Mouse (Mus musculus): ENCODE results near the gene Gtf3c5.

The Gtf3c5 gene

DNA sequence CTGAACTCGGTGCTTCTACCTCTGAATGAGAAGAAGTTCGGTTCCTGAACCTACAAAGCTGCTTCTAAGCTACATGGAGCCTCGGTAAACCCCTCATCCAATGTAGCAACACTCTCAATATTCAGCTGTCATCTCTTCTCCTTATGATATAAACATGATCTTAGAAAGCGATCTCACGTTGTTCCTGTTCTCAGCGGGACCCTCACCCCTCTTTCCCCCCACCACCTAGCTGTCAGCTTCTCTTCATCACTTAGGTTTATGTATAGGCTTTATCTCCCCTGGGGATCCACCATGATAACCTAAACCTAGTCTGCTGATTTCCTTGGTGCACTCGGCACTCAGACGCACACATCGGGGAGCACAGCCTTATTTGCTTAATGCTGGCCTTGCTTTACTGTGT, at the start of gene Gtf3c5:
Gtf3c5 (minus strand) TSS at position 101 of the 400 bp plus-strand sequence.
- DNase-seq = no peak

DNA sequence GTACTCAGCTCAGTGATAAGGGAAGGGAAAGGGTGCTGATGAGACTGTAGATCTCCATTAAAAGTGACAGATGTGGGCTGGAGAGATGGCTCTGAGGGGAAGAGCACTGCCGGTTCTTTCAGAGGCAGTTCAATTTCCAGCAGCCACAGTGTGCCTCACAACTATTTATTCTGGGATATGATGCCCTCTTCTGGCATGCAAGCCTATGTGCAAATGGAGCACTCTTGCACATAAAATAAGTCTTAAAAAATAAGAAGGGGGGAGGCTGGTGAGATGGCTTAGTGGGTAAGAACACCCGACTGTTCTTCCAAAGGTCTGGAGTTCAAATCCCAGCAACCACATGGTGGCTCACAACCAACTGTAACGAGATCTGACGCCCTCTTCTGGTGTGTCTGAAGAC, 49.6 kb upstream of the Gtf3c5 start:
- no peak for DNase-seq

DNA sequence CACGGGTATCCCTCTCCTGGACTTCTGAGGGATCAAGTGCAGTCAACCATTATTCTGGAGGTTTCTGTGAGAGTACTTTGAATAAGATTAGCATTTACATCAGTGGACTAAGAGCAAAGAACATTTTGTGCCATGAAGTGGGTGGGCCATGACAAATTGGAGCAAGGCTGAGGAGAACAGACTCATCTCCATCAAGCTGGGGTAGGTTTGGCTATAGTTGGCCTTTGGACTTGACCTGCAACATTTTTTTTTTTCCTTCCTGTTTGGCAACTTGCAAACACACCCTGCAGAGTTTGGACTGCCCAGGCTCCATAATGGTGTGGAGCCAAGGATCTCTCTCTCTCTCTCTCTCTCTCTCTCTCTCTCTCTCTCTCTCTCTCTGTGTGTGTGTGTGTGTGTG, 49.1 kb upstream of the Gtf3c5 start:
- no peak for DNase-seq

DNA sequence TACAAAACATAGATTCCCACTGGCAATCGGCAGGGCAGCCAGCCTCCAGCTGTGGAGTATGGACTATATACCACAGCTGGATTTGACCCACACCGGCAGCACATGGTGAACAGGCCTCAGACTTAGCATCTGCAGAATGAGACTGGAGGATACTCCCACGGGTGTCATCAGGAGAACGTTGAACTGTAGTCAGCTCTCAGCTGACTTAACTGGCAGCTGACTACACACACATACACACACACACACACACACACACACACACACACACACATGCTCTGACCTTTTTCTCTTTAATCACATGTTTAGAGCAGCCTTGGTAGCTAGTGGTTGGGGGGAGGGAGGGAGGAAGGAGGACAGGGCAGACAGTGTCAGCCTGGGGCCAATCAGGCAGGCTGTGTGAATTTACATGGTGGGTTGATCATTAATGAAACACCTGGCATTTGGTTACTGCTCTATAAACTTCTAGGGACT, 46.4 kb upstream of the Gtf3c5 start:
- DNase-seq = peak; percentile 57 to 74

DNA sequence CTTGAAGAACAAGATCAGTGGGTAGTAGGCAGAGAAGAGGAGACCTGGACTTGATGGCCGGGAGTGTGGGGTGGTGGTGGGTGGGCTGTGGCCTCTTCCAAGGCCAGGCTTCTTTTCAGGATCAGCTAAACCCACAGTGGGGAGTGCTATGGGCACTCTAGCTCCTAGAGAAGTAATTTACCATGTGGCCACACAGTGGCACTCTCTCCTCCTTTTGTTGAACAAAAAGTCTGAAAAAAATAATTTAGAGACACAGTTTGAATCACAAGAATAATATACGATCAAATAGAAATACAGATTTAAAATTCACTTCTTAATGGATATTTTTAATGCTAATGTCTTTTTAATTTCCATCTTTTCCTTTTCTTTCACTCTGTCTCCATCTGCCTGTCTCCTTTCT, 44.5 kb upstream of the Gtf3c5 start:
- peak in 1 of 2 experiments; percentile 39 for DNase-seq

DNA sequence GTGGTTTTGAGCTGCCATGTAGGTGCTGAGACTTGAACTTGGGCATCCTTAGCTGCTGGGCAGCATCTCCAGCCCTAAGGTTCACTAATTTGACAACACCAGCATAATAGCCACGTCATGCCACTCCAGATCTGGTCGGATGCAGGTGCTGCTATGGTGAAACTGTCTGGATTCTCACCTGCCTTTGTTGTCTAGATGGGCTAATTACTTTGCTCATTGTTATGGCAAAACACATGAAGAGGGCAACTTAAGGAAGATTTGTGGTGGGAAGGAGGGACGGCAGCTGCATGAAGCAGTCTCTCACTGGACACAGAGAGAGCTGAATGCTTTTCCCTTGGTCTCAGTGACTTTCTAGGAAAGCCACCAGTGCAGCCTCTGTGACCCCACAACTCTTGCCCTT, 42.5 kb upstream of the Gtf3c5 start:
- DNase-seq = no peak

DNA sequence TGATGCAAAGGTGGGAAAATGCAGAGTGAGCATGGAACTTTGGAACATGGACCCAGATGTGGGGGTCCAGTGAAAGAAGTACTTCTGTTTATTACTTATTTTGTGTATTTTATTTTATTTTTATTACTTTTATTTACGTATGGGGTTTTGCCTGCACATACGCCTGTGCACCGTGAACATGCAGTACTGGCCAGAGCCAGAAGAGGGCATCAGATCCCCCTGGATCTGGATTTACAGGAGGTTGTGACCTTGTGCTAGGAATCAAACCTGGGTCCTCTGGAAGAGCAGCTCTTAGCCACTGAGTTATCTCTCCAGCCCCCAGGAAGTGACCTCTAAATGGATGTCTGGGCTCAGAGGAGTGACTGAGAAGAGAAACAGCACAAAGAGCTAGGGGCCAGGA, 41.3 kb upstream of the Gtf3c5 start:
- DNase-seq = no peak

DNA sequence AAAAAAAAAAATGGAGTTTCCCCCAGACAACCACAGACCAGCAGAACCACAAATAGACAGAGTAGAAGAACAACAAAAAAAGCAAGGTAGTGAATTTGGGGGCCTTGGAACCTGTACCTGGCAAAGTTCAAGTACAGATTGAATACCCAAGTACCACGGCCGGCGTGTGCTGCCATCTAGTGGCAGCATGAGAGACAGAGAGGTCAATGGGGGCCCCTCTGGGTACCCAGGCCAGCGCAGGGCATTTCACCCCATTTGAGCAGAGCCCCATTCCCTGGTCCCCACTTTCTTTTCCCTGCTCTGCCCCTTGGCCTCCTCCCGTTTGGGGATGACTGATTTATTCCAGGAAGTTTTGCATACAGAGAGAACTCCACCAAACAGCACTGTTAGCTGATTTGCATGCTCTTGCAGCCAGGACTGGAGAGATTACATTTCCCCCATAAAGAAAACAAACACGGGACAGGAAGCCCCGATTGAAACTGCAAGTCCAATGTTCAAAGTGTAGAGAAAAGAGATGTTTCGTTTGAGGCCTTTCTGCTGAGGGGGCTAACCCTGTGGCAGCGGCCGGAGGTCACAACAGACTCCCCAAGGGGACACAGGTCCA, 39.1 kb upstream of the Gtf3c5 start:
- peak; percentile 69 to 70 for DNase-seq

DNA sequence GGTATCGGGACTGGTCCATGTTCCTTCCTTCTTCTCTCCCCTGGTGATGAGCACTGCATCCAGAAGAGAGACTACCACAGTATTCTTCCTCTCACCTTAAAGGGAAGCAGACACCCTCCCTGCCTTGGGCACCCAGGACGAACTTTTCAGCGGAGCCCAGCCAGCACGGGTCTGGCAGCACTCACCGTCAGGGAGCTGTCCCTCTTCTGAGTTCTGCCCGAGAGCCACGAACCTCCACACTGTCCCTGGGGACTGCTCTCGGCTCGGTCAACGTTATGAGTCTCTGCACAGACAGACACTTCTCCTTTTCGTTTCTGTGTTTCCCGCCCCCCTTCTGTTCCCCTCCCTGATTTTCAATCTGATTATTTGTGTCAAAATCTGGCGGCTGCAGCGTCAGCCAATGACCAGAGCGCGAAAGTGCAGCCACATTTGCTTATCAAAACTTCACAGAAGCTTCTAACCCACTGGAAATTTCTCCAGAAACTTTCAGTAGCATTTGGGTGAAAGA, 38.2 kb upstream of the Gtf3c5 start, which contains the start of gene Gfi1b:
Gfi1b (minus strand) TSS at position 319 of the 508 bp plus-strand sequence.
- peak in 1 of 2 experiments; percentile 30 for DNase-seq

DNA sequence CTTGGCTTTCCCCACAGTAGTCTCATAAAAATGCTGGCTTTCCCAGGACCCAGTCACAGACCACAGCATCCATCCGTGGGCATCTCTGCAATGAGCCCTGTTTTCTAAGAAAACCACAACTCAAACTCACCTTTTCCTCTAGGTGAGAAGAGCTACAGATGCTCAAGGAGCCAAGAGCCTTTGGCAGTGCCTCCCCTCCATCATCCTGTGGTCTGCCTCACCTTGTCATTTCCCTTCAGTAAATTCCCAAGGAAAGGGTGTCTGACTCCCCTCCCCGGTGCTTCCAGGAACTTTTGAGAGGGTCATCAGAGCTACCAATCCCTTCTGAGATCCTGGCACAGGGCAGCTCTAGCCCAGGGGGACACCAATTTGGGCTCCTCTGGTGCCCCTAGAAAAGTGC, 37.6 kb upstream of the Gtf3c5 start:
- no peak for DNase-seq

DNA sequence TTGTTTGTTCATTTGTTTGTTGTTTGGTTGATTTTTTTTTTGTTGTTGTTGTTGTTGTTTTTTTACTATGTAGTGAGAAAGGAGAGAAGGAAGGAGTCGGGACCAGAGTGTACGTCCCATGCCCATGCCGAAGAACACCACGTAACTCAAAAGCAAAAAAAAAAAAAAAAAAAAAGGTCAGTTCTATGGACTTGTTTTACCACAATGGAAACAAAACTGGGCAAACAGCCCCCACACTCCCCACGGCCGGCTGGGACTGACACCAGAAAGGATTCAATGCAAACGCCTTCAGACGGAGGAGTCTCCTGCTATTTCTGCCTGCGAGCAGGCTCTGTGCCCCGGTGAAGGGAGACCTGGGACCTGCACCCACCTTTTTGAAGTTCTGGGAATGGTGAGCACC, 37.0 kb upstream of the Gtf3c5 start:
- no peak for DNase-seq

DNA sequence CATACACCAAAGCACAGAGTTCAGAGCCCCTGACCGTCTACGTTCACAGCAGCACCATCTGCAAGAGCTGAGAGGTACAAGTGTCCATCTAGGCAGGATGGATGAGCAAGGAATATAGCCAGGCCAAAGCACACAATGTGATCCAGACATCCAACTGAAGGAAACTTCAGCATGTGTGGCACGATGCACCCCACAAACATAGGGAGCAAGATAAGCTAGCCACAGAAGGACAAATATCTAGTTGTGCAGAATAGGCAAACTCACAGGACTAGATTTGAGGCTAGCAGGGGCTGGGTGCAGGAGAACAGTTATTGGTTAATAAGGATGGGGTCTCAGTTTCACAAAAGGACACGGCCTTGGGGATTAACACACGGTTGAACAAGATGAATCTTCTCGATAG, 35.8 kb upstream of the Gtf3c5 start:
- no peak for DNase-seq

DNA sequence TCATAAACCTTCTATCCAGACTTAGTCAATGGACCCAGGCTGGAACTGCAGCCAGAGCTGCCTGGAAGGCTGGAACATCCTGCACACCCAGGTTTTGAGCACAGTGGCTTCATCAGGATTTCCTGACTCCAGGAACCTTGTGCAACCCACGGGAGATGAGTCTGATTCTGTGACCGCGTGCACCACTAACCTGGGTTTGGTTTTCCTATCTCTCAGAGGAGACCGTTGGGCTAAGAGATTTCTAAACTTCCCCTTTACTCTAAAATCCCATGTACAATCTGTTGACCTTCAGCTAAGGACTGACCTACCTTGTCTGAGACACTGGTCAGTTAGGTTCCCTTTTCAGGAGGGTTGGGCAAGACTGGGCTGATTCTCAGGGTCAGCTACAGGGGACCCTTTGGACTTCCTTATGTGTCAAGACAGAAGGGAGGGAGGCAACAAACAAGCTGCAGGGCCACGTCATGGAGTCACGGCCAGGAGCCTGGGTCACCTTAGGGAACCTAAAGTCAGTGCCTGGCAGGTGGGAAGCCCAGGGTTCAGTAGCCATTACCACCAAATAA, 35.3 kb upstream of the Gtf3c5 start:
- DNase-seq = no peak

DNA sequence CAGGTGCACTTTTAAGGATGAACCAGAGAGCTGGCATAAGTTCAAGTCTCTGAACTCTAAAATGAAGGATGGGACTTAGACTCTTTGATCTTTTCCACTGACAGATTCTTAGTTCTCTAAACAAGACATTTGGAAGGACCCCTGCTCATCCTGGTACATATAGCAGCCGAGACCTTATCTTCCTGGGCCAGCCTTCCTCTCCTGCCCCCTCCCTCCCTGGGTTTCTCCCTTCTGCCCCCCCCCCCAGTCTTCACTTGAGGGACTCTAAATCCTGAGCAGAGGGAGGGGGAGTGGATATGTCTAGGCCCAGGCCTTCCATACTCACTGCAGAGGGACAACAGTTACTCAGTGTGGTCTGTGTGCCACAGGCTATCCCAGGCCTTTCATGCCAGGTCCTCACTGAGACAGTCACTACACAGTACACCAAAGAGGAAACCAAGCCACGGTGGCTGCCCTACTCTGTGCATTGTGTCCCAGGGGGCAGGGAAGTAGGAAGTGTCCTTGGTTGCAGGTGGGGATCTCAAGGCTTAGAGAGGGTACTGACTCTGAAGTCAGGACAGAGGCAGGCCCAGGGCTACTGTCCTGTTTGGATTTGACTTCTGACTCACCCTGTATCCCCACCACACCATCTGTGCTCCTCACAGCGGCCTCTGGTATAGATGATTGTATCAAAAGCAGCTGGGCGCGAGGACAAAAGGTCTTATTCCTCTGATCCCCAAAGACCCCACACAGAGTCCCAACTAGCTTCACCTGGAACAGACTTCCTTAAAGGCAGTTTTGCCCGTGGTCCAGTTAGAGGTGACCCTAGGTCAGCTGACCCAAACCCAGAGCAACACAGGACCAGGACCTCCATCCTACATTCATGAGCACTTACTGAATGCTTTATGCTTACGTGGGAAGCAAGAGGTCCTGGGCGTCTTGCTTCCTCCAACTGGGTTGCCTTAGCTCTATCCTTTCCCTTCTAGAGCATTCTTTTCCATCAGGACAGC, 34.2 kb upstream of the Gtf3c5 start:
- DNase-seq = no peak

DNA sequence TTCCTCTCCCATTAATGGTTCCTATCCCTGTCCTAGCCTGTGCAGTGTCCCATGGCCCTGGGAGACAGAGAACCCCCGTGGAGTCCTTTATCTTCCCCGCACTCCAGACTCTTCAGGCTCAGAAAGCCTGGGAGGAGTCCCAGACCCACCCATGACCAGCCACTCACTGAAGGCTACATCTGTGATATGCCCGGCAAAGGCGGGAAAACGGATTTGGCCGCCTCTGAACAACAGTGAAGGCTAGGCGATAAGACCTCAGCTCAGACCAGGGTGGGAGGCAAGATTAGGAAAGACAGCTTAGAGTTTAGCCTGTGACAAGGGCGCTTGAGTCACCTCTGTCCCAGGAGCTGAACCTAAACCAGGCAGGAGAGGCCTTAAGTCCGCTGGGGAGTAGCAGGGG, 33.3 kb upstream of the Gtf3c5 start:
- no peak for DNase-seq

DNA sequence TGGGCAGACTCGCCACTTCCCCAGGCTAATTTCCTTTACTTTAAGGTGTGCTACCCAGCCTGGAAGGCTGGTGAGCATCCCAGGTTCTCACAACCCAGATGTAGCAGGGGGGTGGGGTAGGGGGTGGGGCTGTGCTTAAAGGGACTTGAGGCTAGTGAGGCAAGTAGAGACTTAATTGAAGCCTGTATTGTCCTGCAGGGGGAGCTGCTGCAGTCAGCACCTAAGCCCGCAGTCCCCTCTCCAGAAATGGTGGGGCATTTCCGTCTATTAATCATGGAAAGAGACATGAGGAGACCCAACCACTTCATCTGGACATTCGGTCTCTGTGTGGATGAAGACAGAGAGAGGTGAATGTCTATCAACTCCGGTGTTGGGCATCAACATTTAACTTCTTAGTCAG, 32.8 kb upstream of the Gtf3c5 start:
- peak in 1 of 2 experiments; percentile 43 for DNase-seq

DNA sequence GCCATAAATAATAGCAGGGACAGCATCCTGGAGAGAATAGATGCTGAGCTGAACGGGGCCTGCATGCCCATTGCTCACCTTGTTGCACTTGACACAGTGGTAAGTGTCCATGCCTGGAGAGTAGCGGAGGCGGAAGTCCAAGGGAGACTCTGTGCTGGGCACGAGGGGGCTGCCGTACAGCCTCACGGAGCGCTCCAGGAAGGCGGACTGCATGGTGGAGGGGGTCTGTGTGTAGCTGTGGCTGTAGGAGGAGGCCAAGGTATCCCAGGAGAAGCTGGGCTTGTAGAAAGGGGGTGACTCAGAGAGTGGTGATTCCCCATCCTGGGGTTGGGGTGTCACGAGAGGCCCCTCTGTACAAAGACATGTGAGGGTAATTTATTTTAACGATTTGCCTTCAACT, 30.0 kb upstream of the Gtf3c5 start:
- DNase-seq = no peak

DNA sequence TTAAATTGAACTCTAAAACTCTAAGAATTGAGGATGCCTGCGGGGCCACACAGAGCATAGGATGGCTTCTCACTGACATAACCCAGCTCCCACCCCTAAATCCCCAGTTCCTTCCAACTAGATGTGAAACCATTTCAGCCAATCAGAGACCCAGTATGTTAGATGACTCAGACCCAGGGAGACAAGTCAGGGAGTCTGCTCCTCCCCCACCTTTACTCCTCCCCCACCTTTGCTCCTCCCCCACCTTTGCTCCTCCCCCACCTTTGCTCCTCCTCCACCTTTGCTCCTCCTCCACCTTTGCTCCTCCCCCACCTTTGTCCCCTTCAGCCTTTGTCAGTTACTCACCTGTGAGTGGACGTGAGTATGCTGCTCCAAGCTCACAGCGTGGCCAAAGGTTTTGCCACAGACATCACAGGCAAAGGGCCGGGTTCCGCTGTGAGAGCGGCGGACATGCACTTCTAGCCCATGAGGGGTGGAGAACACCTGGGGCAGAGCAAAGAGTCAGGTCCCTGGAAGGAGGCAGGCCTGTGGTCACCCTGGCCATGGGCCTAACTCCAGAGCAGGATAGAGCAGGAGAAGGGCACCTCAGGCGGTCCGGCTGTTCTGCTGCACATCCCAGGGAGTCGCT, 29.0 kb upstream of the Gtf3c5 start:
- DNase-seq = no peak

DNA sequence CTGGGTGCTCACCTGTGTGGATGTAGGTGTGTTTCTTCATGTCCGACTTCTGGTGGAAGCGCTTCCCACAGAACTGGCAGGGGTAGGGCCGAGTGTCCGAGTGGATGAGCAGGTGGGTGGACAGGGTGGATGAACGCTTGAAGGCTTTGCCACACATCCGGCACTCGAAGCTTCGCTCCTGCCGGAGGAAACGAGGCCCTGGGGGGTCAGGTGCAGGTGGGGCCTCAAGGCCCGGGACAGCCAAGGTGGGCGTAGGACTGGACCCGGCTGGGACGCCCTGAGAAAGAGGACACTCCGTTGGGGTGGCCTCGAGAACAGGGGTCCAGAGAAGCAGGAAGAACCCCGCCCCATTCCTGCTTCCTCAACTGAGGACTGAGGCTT, 27.8 kb upstream of the Gtf3c5 start:
- no peak for DNase-seq

DNA sequence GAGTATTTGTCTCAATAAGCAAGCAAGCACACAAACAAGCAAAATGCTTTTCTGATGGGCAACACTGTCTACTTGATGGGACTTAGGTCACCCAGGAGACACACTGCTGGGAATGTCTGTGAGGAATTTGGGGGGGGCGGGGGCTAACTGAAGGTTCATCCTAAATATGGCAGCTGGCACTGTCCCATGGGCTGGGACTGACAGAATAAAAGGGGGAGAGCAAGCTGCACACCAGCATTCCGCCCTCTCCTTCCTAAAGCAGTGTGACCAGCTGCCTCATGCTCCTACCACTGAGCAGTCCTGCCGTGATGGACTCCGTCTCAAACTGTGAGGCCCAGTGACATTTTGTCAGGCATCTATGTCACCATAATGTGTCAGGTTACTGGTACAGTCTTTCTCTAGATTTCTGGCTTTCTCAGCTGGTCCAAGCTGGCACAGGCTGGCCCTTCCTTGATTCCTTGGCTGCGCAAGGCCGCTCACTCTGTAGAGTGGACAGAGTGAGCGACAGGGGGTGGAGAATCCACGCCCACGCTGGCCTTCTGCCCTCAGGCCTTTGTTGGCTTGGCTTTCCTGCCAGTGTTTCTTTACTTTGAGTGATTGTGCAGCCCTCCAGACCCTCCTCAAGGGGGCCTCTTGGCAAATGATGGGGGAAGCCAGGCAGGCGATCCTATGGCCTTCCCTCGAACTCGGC, 27.3 kb upstream of the Gtf3c5 start:
- DNase-seq = no peak

DNA sequence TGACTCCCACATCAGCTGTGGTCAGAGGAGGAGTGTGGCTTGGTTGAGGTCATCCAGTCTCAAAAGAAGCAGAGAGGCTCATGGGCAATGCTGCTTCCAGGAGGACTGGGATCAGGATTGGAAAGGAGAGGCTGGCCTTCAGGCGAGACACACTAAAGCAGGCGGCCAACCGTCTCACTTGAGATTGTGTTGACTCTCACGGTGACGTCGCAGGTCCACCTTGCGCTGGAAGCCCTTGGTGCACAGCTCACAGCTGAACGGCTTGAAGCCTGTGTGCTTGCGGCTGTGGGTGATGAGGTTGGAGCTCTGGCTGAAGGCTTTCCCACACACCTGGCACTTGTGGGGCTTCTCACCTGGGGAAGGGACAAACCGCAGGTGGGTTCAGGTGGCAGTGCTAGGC, 26.3 kb upstream of the Gtf3c5 start:
- no peak for DNase-seq
